In the genomic region with DNA sequence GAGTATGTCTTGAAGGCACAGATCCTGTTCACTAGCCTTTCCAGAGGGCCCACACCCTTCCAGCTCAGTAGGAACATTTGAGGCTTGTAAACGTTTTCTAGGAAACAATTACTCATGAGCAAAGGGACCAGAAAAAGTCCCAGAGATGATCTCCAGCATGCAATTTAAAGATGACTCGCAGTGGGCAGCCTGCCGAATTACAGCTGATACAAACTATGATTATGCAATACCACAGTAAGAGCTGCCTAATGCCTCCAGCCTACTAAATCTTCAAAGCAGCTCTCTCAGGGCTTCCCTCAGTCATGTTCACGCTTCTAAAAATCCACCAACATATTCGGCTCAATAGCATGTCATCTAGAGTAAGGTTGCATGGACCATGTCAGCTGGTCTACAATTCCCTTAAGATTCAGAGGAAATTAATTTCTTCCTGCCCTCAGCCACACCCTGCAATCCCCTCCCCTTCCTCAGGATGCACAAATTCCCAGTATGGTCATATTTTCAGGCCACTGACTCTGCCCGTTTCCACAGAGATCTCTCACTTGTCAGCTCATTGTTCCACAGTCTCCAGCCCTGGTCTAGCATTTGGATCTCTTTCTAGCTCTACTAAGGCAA, we compare ENCODE assay signal across 9 mouse cellular contexts.
DNase-seq lines count a peak whose midpoint lies in the region; ATAC-seq and TF ChIP-seq lines count a peak whose summit lies in the region.
"Had no signal": no experiment of that assay in that cellular context is flagged by ENCODE, and none has a peak within 500 bp of the region (broad histone marks: within the 10 kb centered on the region; RNA-seq: fewer than 3 reads in every experiment).

No protein-coding gene starts in this region.

- no peaks in the 10 kb centered on the region for H3K9me3 ChIP-seq in heart, embryonic 16.5 days (replicated peaks; ENCODE audit: control insufficient read depth, low read length)
- H3K9me3 ChIP-seq in stomach, embryonic 15.5 days = no peaks in the 10 kb centered on the region
- H3K9me3 ChIP-seq in limb, embryonic 10.5 days (replicated peaks) = no peaks in the 10 kb centered on the region
- H3K9me3 ChIP-seq: limb, embryonic 15.5 days had no signal

- no peak for TF ChIP-seq CTCF in thymus, adult 2 months (IDR thresholded peaks at IDR 0.05; ENCODE audit: borderline replicate concordance, control insufficient read depth, extremely low read depth, insufficient read depth, low read length, poor library complexity)

- no peak for TF ChIP-seq POLR2A in thymus, adult 2 months (IDR thresholded peaks at IDR 0.05; ENCODE audit: control insufficient read depth, extremely low read depth, insufficient read depth, low read length, poor library complexity)

- WGBS in heart, embryonic 16.5 days = 55% methylated on average over 6 of the region's 6 CpGs
- WGBS in stomach, embryonic 15.5 days = 62% methylated on average over 6 of the region's 6 CpGs
- WGBS in thymus, adult 2 months = 84% methylated on average over 6 of the region's 6 CpGs
- WGBS in limb, embryonic 10.5 days = 83% methylated on average over 6 of the region's 6 CpGs

- peak overlapping the region; percentile 67 for H3K27ac ChIP-seq in heart, embryonic 16.5 days (ENCODE audit: low read length)
- 0 out of 2 replicates have a peak overlapping the region, but pooled peaks have one; percentile 18 for H3K27ac ChIP-seq in stomach, embryonic 15.5 days
- no peak overlapping the region for H3K27ac ChIP-seq in thymus, adult 2 months (ENCODE audit: control insufficient read depth, insufficient read depth, low read length)
- no peak overlapping the region; the same call in 1 of the 2 replicates for H3K27ac ChIP-seq in limb, embryonic 10.5 days
- H3K27ac ChIP-seq: limb, embryonic 15.5 days had no signal

- no peaks in the 10 kb centered on the region for H3K36me3 ChIP-seq in heart, embryonic 16.5 days (ENCODE audit: control insufficient read depth, insufficient read depth)
- H3K36me3 ChIP-seq in stomach, embryonic 15.5 days = no peaks in the 10 kb centered on the region
- no peaks in the 10 kb centered on the region for H3K36me3 ChIP-seq in thymus, adult 2 months (ENCODE audit: control insufficient read depth, insufficient read depth, low read length)
- no peaks in the 10 kb centered on the region for H3K36me3 ChIP-seq in limb, embryonic 10.5 days
- H3K36me3 ChIP-seq: limb, embryonic 15.5 days had no signal

- H3K4me2 ChIP-seq in heart, embryonic 16.5 days (ENCODE audit: low read depth, low read length) = no peak overlapping the region
- H3K4me2 ChIP-seq in stomach, embryonic 15.5 days = no peak overlapping the region
- H3K4me2 ChIP-seq: limb, embryonic 15.5 days had no signal

- no peaks in the 10 kb centered on the region; the same call in 1 of the 2 replicates for H3K4me1 ChIP-seq in heart, embryonic 16.5 days (ENCODE audit: control insufficient read depth, insufficient read depth, low read length)
- no peaks in the 10 kb centered on the region for H3K4me1 ChIP-seq in stomach, embryonic 15.5 days
- peaks cover 19% of the 10 kb centered on the region for H3K4me1 ChIP-seq in thymus, adult 2 months (replicated peaks; ENCODE audit: control insufficient read depth, insufficient read depth, low read length)
- H3K4me1 ChIP-seq in limb, embryonic 10.5 days = peaks cover 3% of the 10 kb centered on the region; the same call in 1 of the 2 replicates

- no peak overlapping the region for H3K4me3 ChIP-seq in heart, embryonic 16.5 days (ENCODE audit: low read length)
- no peak overlapping the region for H3K4me3 ChIP-seq in stomach, embryonic 15.5 days (replicated peaks)
- H3K4me3 ChIP-seq in thymus, adult 2 months (ENCODE audit: control insufficient read depth, insufficient read depth, low read length) = no peak overlapping the region
- H3K4me3 ChIP-seq in limb, embryonic 10.5 days = no peak overlapping the region
- H3K4me3 ChIP-seq: limb, embryonic 15.5 days had no signal

- DNase-seq in MN1 (ENCODE audit: low spot score) = peak; percentile 71
- peak; percentile 72 for DNase-seq in adrenal gland, adult 8-10 months
- peak; percentile 31 for DNase-seq in layer of hippocampus, adult 9-10 months (ENCODE audit: low spot score)
- DNase-seq in thymus, adult 2 months = no peak
- no peak for DNase-seq in cerebellum, postnatal 4 days (ENCODE audit: low spot score in 2 of 2)
- no peak for DNase-seq in limb, embryonic 10.5 days (ENCODE audit: low spot score)

- ATAC-seq in heart, embryonic 16.5 days (replicated peaks; ENCODE audit: extremely low read depth, insufficient read depth, low FRiP score) = no peak
- no peak for ATAC-seq in stomach, embryonic 15.5 days (ENCODE audit: insufficient read depth, low FRiP score, low read depth)

- no peak overlapping the region for H3K9ac ChIP-seq in heart, embryonic 16.5 days (ENCODE audit: low read length)
- H3K9ac ChIP-seq in stomach, embryonic 15.5 days = no peak overlapping the region
- H3K9ac ChIP-seq: limb, embryonic 15.5 days had no signal

- H3K27me3 ChIP-seq in heart, embryonic 16.5 days (ENCODE audit: control insufficient read depth, insufficient read depth, low read length) = no peaks in the 10 kb centered on the region
- H3K27me3 ChIP-seq in stomach, embryonic 15.5 days (replicated peaks) = no peaks in the 10 kb centered on the region
- H3K27me3 ChIP-seq in thymus, adult 2 months (ENCODE audit: control insufficient read depth, insufficient read depth, low read length) = no peaks in the 10 kb centered on the region
- no peaks in the 10 kb centered on the region for H3K27me3 ChIP-seq in limb, embryonic 10.5 days (ENCODE audit: low read depth, poor library complexity, severe bottlenecking)
- H3K27me3 ChIP-seq: limb, embryonic 15.5 days had no signal

Comparison
In these comparisons a context has a peak if more than half of its experiments do, and no peak if none do; other contexts are left out.
1. DNase-seq: peak in MN1 (single experiment), adrenal gland, adult 8-10 months (single experiment) and layer of hippocampus, adult 9-10 months (single experiment); none in thymus, adult 2 months (single experiment), cerebellum, postnatal 4 days (0 of 2) and limb, embryonic 10.5 days (single experiment).
2. H3K27ac ChIP-seq: peak in heart, embryonic 16.5 days (single experiment) and stomach, embryonic 15.5 days (single experiment); none in thymus, adult 2 months (single experiment) and limb, embryonic 10.5 days (single experiment).